Mouse (Mus musculus) c-Kit-positive CD71-positive TER-119-negative erythroid progenitor cells, embryonic 14.5 days (primary cell): Measurements from ENCODE around the gene Cda.
A peak's percentile ranks its signal among the peaks of the same experiment; 100 is the strongest.

Experiments
- DNase-seq: peaks from one replicate; pipeline ENCODE4 v3.0.0-alpha.2; 2013; ENCODE audit warnings: low read depth

Gene Cda

GRCm38 (mm10) chr4:138307025-138307424, 60.8 kb downstream of the Cda start:
- DNase-seq, result no peak

- peak; percentile 99 for DNase-seq
These were observed 63.3 kb downstream of the Cda start, which contains the start of gene Ddost for GRCm38 (mm10) chr4:138304340-138305104. TSS of gene Ddost (plus strand) at chr4:138304730.

GRCm38 (mm10) chr4:138303742-138304141, 64.0 kb downstream of the Cda start:
- no peak for DNase-seq

GRCm38 (mm10) chr4:138303011-138303410, 64.8 kb downstream of the Cda start:
- no peak for DNase-seq

GRCm38 (mm10) chr4:138301271-138301780, 66.5 kb downstream of the Cda start:
- no peak for DNase-seq

GRCm38 (mm10) chr4:138293949-138294550, 73.7 kb downstream of the Cda start:
- no peak for DNase-seq

GRCm38 (mm10) chr4:138293261-138293948, 74.4 kb downstream of the Cda start:
- DNase-seq, result no peak

- DNase-seq, result no peak
These were observed 75.8 kb downstream of the Cda start for GRCm38 (mm10) chr4:138292028-138292427.

GRCm38 (mm10) chr4:138288691-138289090, 79.1 kb downstream of the Cda start:
- DNase-seq, result no peak
